Mouse (Mus musculus) ES-Bruce4 (cell line): ENCODE data around the gene Gm13283.

Experiments used
- CTCF ChIP-seq: IDR thresholded peaks from one replicate; pipeline ENCODE4 v1.8.1; 2011; ENCODE audit warnings: low read depth, low read length
- EP300 ChIP-seq: IDR thresholded peaks from 2 replicates; pipeline ENCODE4 v1.6.1; 2011; ENCODE audit warnings: low read depth, low read length; ENCODE audit not compliant: insufficient read depth
- POLR2A ChIP-seq: IDR thresholded peaks from one replicate; pipeline ENCODE4 v1.8.1; 2011; ENCODE audit warnings: low read length; ENCODE audit not compliant: insufficient read depth

DNA sequence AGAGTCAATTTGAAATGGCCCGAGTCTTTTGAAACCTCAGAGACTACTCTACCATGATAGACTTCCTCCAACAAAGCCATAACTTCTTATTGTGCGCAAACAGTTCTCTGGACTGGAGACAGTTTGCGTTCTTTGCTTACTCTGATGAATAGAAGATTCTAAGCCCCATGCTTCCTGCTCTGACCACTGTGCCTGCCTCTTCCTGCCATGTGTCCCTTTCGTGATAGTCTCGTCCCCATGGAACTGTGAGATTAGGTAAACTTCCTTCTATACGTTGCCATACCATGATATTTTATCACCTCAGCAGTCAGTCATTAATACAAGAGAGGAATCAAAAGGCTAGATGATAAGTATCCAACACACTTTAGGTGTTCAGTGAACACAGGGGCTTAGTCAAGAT lies 33.2 kb upstream of the Gm13283 start:
- no peak for TF ChIP-seq POLR2A
- no peak for TF ChIP-seq CTCF
- no peak for TF ChIP-seq EP300
